Mouse (Mus musculus): ENCODE results near the gene Cpne5.
A peak's percentile ranks its signal among the peaks of the same experiment; 100 is the strongest.

Cpne5 gene

GRCm38 (mm10) chr17:29202604-29203003, 35.4 kb downstream of the Cpne5 start:
- peak; percentile 43 for DNase-seq

- no peak for DNase-seq
Measured at GRCm38 (mm10) chr17:29199821-29200220, 38.1 kb downstream of the Cpne5 start.

DNA sequence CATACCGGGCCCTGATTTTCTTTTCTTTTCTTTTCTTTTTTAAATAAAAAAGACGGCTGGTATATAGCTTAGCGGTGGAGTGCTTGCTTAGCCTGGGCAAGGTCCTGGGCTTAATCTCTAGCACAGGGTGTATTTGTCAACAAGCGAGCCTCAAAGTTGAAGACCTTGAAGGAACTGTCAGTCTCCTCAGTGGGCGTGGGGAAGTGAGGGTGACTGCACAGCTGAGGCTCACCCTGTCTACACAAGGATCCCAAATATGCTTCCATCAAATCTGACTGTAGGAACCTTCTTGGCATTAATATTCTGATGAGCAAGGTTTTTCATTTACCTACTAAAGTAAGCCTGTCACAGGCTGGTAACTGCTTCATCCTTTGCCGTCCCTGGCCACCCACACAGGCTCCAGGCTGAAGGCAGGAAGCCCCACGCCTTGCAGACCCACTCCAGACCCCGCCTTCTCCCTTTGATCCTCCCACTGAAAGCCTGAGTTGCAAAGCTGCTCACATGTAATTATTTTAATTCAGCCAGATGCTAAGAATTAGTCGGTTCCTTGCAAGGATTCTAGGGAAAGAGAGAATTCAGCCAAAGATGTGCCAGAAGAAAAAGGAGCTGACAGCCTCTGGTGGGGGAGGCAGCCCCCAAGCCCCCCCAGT, 38.7 kb downstream of the Cpne5 start:
- peak; percentile 69 for DNase-seq

GRCm38 (mm10) chr17:29195579-29195978, 42.4 kb downstream of the Cpne5 start:
- DNase-seq: no peak

GRCm38 (mm10) chr17:29188989-29189388, 49.0 kb downstream of the Cpne5 start:
- DNase-seq: no peak

DNA sequence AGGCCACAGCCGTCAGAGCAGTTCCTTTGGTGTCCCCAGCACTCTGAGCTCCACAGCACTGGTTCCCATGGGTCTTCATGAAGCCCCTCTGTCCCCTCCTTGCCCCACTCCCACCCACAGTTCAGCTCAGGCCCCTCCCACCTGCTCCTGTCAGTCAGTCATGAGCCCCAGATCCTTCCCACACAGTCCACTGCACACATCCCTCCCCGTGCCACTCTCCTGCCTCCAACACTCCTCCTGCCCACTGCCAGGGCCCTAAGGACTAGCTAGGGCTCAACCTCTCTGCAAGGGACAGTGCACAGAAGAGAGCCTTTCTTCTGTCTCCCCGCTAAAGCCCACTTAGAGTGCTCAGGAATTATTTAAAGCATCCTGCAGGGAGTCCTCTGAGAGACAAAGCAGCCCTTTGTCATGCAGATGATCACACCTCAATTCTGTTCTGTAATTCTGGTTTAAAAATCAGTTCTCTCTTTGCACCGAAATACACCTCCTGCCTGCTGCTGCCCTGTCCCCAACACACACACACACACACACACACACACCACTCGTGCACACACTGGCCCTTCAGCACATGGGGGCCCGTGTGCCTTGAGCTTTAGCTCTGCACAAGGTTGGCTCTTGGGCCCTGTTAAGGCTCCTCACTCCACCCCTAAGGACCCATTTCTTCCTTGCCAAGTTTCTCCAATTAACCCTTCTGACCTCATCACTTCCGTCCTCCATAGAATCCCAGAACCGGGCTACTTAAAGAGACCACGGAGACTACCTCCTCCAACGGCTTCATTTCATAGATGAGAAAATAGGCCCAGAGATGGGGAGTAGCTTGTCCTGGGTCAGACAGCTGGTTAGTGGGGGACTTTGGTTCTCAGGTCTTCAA, 50.7 kb downstream of the Cpne5 start:
- no peak for DNase-seq

DNA sequence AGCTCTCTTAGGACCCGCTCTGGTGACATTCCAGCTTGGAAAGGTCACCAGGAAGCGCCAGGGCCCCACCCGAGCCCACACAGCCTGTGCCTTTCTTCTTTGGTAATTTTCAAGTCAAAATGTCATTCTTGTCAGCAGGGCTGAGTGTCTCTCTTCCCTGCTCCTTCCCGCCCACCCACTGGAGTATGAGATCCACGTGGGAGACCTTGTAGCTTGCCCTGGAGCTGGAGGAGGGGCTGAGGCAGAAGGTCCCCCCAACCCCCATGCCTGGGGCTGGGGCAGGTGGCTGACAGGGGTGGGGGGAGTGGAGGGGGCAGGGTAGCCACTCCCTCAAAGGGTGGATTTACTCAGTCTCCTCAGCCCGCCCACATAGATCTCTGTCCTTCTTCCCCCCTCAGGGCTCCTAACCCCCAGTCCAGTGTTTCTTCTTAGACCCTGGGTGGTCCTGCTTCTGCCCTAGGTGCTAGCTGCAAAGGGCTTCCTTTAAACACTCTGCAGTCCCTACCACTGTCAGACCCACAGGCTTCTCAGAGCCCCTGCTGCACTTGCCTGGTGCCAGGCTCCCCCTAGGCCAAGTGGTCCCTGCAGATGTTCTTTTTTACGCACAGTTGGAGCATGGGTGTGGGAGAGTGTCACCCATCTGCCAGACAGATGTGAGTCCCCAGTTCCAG, 52.5 kb downstream of the Cpne5 start:
- DNase-seq: no peak

- DNase-seq: no peak
Measured at GRCm38 (mm10) chr17:29183162-29183561, 54.8 kb downstream of the Cpne5 start.

DNA sequence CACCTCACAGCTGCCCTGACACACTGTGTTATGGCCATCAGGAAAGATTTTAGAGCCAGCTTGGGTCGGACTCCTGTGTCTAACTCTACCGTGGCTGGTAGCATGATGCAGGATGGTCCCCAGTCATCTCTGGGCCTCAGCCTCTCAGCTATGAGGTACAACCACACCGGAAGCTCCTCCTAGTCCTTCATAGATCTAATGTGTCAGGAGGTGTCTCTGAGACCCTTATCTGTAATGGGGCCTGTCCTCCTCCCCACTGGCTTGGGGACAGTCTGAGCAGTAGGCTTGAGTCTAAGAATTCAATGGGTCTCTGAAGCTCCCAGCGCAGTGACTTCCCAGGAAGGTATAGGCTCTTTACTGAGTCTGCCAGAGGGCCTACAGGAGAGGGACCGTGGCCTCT, 56.2 kb downstream of the Cpne5 start:
- no peak for DNase-seq

DNA sequence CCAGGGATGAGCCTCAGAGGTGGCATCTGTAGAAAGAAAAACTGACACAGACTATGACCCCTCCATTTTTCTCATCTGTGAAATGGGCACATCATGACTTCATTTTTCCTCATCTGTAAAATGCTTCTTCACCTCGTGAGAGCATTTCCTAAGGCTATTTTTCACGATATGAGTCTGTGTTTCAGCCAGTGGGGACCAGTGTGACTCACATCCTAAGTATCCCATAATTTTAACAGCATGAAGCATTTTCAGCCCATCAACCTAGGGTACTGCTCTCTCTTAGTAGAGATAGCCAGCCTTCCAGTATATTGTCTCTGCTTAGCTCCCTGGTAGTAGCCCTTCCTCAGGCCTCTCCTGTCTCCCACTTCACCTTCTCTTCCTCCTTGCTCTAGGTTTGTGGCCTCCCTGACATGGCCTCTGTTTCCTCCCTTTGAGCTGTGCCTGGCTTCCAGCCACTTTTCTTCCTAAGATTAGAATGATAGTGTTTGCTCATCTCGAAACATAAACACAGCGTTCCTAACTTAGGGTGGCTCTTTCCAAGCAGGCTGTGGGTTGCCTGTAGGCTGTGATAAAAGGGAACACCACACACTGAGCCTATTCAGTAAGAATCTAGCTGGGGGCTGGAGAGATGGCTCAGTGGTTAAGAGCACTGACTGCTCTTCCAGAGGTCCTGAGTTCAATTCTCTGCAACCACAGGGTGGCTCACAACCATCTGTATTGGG, 57.4 kb downstream of the Cpne5 start:
- DNase-seq: no peak

DNA sequence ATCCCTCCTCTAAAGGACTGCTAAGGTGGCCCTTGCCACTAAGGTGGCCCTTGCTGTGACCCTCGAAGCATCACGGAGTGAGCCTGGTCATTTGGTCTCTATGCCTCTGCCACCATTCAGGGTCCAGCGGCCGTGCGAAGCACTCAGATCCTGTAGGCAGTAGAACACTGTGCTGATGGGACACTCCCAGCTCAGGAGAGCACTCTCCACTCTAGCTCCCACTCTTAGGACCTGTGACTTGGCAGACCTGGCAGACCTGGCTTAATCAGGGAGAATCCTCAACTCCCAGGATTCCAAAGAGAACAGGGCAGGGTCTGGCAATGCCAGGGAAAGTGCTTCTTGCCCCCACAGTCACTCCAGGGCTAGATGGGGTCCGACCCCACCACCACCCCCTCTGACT, 58.0 kb downstream of the Cpne5 start:
- DNase-seq: no peak

DNA sequence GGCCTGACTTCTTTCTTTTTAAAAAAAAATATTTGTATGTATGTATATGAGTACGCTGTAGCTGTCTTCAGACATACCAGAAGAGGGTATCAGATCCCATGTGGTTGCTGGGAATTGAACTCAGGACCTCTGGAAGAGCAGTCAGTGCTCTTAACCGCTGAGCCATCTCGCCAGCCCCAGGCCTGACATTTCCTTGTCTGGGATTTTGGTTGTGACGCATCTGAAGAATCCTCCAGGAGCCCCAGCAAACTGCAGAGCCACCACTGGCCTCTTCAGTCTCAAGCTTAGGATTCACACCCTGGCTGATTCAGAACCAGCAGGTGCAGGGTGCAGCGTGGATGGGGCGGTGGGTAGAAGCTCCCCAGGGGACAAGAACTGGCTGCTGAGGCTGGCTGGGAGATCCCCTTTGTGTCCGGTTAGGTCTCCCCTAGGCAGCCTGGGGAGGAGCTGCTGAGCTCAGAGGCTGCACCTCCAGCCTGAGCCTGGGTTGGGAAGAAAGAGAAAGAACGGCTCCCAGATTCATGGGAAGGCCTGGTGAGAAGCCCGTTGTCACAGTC, 59.4 kb downstream of the Cpne5 start:
- no peak for DNase-seq

- peak; percentile 81 for DNase-seq
Measured at GRCm38 (mm10) chr17:29176391-29177267, 61.3 kb downstream of the Cpne5 start.

DNA sequence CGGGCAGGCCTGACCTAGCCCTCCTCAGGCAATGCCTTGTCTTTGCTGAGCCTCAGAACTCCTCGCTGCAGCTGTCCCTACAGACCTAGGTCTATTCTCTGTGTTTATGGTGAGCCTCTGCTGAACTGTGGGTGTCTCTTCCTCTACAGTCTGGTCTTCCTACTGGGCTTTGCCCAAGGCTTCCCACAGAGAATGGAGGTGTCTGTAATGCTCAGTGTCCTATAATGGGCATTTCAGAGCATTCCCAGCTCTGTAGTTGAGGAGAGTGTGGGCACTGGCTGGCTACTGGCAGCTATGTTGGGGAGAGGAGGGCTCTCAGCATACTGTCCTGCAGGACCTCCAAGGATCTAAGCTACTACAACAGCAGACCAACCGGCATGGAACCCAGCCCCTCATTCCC, 62.3 kb downstream of the Cpne5 start:
- DNase-seq: no peak

- DNase-seq: peak; percentile 37
Measured at GRCm38 (mm10) chr17:29173165-29173564, 64.8 kb downstream of the Cpne5 start.

DNA sequence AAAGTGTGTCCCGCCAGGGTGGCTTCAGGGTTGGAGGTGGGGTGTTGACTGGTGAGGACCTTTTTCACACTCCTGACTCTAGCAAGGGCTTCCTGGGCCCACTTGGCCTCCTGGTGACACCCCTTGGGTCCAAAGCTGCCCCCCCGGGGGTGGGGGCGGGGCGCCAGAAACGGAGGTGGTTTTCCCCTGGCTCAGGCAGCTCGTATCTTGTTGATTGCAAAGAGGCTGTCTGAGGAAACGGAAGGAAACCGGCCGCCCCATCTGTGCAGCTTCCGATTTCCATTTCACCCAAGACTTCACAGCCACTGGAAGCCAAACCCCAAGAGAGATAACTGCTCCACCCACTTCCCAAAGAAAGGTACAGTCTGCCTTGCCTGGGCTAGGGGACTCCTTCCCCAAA, 65.9 kb downstream of the Cpne5 start:
- DNase-seq: peak; percentile 80

- peak; percentile 92 for DNase-seq
Measured at GRCm38 (mm10) chr17:29171001-29171772, 66.8 kb downstream of the Cpne5 start.

DNA sequence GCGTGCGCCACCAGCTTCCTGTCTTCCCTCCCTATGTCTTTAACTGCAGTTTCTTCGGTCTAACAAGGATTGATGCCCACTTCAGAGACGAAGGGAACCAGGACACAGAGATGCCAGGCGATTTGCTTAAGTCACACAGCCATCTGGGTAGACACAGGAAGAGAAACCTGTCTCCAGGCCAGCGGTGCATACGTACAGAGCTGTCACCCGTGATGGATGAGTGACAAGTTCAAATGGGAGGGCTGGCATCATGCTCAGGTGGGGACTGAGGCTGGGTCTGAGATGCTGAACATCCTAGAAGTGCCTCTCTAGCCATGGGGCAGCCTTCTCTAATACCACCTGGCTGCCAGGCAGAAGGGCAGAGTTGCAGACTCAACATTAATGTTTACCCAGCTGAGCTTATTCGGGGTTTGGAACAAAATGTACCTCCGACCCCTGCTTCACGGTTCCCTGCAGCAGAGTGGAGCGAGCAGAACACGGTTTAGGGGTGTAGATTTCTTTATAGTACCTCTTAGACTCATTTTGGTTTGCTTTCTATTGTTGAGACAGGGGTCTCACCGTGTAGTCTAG, 67.5 kb downstream of the Cpne5 start:
- DNase-seq: peak; percentile 25

- DNase-seq: peak; percentile 58
Measured at GRCm38 (mm10) chr17:29168996-29169601, 68.9 kb downstream of the Cpne5 start.

GRCm38 (mm10) chr17:29168438-29168837, 69.5 kb downstream of the Cpne5 start:
- DNase-seq: no peak

Measured in thymus, postnatal 4 days (tissue).